Mouse (Mus musculus) lung, postnatal 0 days (tissue): ENCODE data around the gene Cog4. TPM values are rescaled to one million over a fixed set of nuclear protein-coding genes. Genes with fewer than 3 reads are reported as not detected.
"Not testable (repeated sequence)": the region's sequence is repeated elsewhere in the genome, so short reads cannot be mapped to it uniquely, and the experiment has no call there.

Source experiments
- ATAC-seq: fragments of 200-750 bp; cut with Nextera tagmentation; 2 replicates; pipeline ENCODE4 v1.8.0; 2017; ENCODE audit warnings: moderate library complexity
- DNase-seq: peaks from one replicate; pipeline ENCODE4 v3.0.0-alpha.2; 2016; ENCODE audit warnings: low spot score
- H3K27ac ChIP-seq: fragments of 300-500 bp; sonication (generic); 2 replicates; pipeline ENCODE4 v1.5.1; 2014; ENCODE audit warnings: antibody characterized with exemption, mild to moderate bottlenecking, low read length, mixed read lengths
- H3K27me3 ChIP-seq: fragments of 300-500 bp; sonication (generic); replicated peaks from 2 replicates; pipeline ENCODE4 v1.6.1; 2014; ENCODE audit warnings: low read length, mixed read lengths; ENCODE audit not compliant: insufficient read depth
- H3K36me3 ChIP-seq: fragments of 300-500 bp; sonication (generic); 2 replicates; pipeline ENCODE4 v1.6.1; 2014; ENCODE audit warnings: low read length, mixed read lengths; ENCODE audit not compliant: insufficient read depth
- H3K4me1 ChIP-seq: fragments of 300-500 bp; sonication (generic); 2 replicates; pipeline ENCODE4 v1.6.1; 2014; ENCODE audit warnings: antibody characterized with exemption, low read depth, low read length, mixed read lengths; ENCODE audit not compliant: insufficient read depth
- H3K4me2 ChIP-seq: fragments of 300-500 bp; sonication (generic); replicated peaks from 2 replicates; pipeline ENCODE4 v1.6.1; 2014; ENCODE audit warnings: low read depth, mild to moderate bottlenecking, low read length, moderate library complexity, mixed read lengths
- H3K4me3 ChIP-seq: fragments of 300-500 bp; sonication (generic); 2 replicates; pipeline ENCODE4 v1.5.1; 2014; ENCODE audit warnings: low read depth, low read length
- H3K9ac ChIP-seq: fragments of 300-500 bp; sonication (generic); replicated peaks from 2 replicates; pipeline ENCODE4 v1.6.1; 2014; ENCODE audit warnings: low read depth, mild to moderate bottlenecking
- H3K9me3 ChIP-seq: fragments of 300-500 bp; sonication (generic); 2 replicates; pipeline ENCODE4 v1.6.1; 2016; ENCODE audit warnings: low read length, mixed read lengths
- CTCF ChIP-seq: IDR thresholded peaks from 2 replicates; pipeline ENCODE4 v1.5.1; 2016; ENCODE audit warnings: antibody characterized with exemption, mild to moderate bottlenecking
- EP300 ChIP-seq: IDR thresholded peaks from 2 replicates; pipeline ENCODE4 v1.6.1; 2016; ENCODE audit warnings: antibody characterized with exemption, mild to moderate bottlenecking, control low read depth
- WGBS: fragments of 180-500 bp; shearing (Covaris S2); extraction: QIAGEN DNeasy Blood & Tissue Kit; methylation state at CpG from one replicate; pipeline ENCODE4 v1.1.7; 2014; 5-methylcytosine and 5-hydroxymethylcytosine counted together
- polyA plus RNA-seq: library from polyadenylated mRNA; unstranded; fragments of >200 nt; fragmentation: Nextera tagmentation; extraction: Ambion mirVana; gene quantifications from 2 replicates; pipeline ENCODE4 v1.2.1, GENCODE M21; 2015

Gene Cog4
- polyA plus RNA-seq, 1 experiment from 2014 or later: 43.3 TPM

DNA sequence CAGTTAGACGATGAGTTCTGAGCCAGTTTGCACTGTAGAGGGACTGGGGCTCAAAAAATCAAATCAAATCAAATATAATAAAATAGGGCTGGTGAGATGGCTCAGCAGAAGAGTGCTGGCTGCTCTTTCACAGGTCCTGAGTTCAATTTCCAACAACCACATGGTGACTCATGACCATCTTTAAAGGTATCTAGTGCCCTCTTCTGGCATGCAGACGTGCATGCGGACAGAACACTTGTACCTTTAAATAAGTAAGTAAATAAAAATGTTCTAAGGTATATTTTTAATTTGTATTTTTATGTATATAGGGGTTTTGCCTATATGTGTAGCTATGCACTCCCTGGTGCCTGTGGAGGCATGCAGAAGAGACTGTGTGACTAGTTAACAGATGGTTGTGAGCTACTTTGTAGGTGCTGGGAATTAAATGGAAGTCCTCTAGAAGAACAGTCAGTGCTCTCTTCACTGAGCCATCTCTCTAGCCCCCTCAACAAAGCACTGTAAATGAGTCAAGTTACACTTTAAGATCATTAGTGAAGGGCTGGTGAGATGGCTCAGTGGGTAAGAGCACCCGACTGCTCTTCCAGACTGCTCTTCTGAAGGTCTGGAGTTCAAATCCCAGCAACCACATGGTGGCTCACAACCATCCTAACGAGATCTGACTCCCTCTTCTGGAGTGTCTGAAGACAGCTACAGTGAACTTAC, 10.5 kb downstream of the Cog4 start:
- no peaks in the 10 kb centered on the region for H3K27me3 ChIP-seq
- no peak overlapping the region for H3K4me3 ChIP-seq
- H3K9ac ChIP-seq: no peak overlapping the region
- no peak overlapping the region for H3K27ac ChIP-seq
- H3K4me1 ChIP-seq: no peaks in the 10 kb centered on the region
- peak; percentile 28 for DNase-seq
- no peaks in the 10 kb centered on the region for H3K9me3 ChIP-seq
- H3K36me3 ChIP-seq: peaks cover 46% of the 10 kb centered on the region; the same call in 1 of the 2 replicates
- 84% methylated on average over 4 of the region's 5 CpGs for WGBS
- no peak overlapping the region for H3K4me2 ChIP-seq
- no peak for ATAC-seq
- TF ChIP-seq EP300: no peak
- peak; percentile 42 for TF ChIP-seq CTCF

DNA sequence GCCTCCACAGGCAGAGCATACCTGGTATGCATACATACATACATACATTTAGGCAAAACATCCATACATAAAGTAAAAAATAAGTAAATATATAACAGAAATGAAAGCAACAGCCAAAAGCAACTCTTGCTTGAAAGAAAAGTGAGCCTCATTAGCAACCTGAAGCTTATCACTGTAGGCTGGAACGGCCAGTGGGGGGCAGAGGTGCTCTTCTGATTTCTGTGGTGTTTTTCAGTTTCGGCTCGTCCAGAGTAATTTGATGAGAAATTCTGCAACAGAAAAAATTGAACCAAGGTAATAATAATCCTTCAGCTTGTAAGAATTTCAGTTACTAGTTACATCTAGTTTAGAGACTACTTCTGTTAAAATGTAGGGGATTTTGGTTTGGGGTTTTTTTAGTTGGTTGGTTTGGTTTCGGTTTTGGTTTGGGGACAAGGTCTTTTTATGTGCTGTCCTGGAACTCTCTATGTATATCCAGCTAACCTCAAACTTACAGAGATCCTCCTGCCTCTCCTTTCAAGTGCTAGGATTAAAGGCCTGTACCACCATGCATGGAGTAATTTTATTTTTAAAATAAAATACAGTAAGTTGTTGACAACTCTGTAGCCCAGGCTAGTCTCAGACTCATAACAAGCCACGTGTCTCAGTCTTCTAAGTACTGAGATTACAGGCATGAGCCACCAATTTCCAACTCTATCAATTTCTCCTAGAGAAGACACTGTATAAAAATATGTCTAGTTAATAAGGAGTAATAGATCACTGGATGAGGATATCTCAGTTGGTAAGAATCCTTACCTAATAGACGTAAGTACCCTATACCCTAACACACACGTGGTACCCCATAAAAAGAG, 13.5 kb downstream of the Cog4 start:
- no peak for ATAC-seq
- TF ChIP-seq CTCF: peak; percentile 62
- TF ChIP-seq EP300: no peak

DNA sequence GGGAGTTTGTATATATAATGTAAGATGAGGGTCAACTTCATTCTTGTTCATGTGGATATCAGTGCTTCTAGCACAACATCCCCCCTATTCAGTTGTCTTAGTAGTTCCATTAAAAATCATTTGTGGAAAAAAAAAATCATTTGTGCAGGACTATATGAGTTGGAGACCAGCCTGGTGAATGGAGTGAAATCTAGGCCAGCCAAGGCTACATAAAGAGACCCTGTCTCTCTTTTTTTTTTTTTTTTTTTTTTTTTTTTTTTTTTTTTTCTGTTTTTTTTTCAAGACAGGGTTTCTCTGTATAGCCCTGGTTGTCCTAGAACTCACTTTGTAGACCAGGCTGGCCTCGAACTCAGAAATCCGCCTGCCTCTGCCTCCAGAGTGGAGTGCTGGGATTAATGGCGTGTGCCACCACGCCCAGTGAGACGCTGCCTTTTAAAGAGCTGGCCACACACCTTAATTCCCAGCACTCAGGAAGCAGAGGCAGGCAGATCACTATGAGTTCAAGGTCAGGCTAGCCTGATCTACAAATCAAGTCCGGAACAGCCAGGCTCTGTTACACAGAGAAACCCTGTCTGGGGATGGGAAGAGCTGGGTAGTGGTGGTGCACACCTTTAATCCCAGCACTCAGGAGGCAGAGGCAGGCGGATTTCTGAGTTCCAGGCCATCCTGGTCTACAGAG, 15.1 kb downstream of the Cog4 start:
- not testable (repeated sequence) for ATAC-seq, H3K4me2 ChIP-seq, H3K27ac ChIP-seq, DNase-seq, H3K27me3 ChIP-seq, H3K4me1 ChIP-seq, H3K9me3 ChIP-seq, H3K4me3 ChIP-seq, H3K9ac ChIP-seq
- peaks cover 49% of the 10 kb centered on the region for H3K36me3 ChIP-seq
- 96% methylated on average over 7 of the region's 7 CpGs for WGBS

More for the DNA sequence above, 13.5 kb downstream of the Cog4 start:
- no peak overlapping the region for H3K4me3 ChIP-seq
- peak; percentile 26 for DNase-seq
- no peak overlapping the region for H3K9ac ChIP-seq
- no peaks in the 10 kb centered on the region for H3K27me3 ChIP-seq
- no peaks in the 10 kb centered on the region for H3K9me3 ChIP-seq
- no peak overlapping the region for H3K4me2 ChIP-seq
- H3K4me1 ChIP-seq: no peaks in the 10 kb centered on the region
- H3K27ac ChIP-seq: no peak overlapping the region
- 75% methylated on average over 7 of the region's 7 CpGs for WGBS
- peaks cover 42% of the 10 kb centered on the region; the same call in 1 of the 2 replicates for H3K36me3 ChIP-seq

DNA sequence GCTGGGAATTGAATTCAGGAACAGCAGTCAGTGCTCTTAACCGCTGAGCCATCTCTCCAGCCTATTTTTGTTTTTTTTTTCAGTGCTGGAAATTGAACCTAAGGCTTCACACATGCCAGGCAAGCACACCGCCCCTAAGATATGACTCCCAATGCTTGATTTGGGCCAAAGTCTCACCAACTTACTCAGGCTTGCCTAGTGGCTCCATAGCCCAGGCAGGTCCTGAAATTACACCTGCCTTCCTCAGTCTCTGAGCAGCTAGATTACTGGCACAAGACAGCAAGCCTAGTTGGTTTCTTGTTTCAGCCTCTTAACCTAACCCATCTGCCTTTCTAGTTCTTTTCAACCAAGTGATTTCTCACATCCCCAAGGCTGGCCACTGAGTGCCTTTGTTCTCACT, 24.1 kb downstream of the Cog4 start:
- DNase-seq (no peak), ATAC-seq (no peak)
- peaks cover 24% of the 10 kb centered on the region for H3K36me3 ChIP-seq
- no peaks in the 10 kb centered on the region for H3K4me1 ChIP-seq
- H3K4me3 ChIP-seq: no peak overlapping the region
- 95% methylated on average over 2 of the region's 2 CpGs for WGBS
- H3K27me3 ChIP-seq: no peaks in the 10 kb centered on the region
- no peaks in the 10 kb centered on the region for H3K9me3 ChIP-seq
- H3K9ac ChIP-seq: no peak overlapping the region
- TF ChIP-seq CTCF (no peak), EP300 (no peak)
- H3K4me2 ChIP-seq: no peak overlapping the region
- H3K27ac ChIP-seq: no peak overlapping the region

DNA sequence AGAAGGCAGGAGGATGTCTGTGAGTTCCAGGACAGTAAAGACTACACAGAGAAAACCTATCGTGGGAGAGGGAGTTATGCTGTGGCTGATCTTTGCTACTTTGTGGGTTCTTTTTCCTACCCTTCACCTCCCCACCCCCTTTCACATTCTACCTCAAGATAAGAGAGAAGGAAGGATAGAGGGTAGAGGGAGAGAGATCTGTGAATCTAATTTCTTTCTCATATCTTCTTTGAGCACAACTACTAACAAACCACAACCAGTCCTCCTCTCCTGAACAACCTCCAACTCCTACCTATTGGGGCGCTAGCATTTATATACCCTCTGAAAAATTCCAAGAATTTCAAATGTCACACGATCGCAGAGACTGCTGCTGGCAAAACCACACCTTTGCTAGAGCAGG, 31.5 kb downstream of the Cog4 start:
- H3K4me2 ChIP-seq: no peak overlapping the region
- H3K36me3 ChIP-seq: peaks cover 51% of the 10 kb centered on the region
- TF ChIP-seq EP300: no peak
- no peak for TF ChIP-seq CTCF
- H3K9ac ChIP-seq: no peak overlapping the region
- H3K4me1 ChIP-seq: no peaks in the 10 kb centered on the region
- ATAC-seq (no peak), DNase-seq (no peak)
- H3K9me3 ChIP-seq: no peaks in the 10 kb centered on the region
- H3K4me3 ChIP-seq: no peak overlapping the region
- WGBS: 80% methylated on average over 4 of the region's 4 CpGs
- H3K27ac ChIP-seq: no peak overlapping the region
- no peaks in the 10 kb centered on the region for H3K27me3 ChIP-seq

DNA sequence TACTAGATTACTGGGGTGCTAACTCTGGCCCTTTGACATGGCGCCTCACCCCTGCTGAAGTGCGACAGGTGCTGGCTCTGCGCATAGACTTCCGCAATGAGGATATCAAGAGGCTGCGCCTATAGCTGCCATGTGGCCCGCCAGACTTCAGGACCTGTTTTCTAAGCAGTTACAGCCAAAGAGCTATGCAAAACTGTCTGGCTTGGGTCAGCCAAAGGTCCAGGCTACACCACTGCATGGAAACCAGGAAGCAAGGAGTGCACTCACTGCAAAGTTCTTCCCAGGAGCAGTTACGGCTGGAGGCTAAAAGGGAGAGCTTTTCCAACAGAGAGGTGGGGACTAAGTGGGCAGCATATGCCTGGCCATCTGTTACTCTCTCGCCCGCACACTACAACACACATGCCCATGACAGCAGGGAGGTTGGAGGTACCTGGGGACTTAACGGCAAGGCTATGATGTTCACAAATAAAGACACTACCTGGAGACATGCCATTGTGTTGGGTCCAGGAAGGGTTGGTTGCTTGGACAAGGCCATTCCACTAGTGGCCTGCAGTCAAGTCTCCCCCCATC, 35.4 kb downstream of the Cog4 start:
- Histone ChIP-seq H3K27me3 (no peaks in the 10 kb centered on the region), H3K4me1 (no peaks in the 10 kb centered on the region), H3K4me3 (no peak overlapping the region), H3K36me3 (peaks cover 42% of the 10 kb centered on the region), H3K4me2 (no peak overlapping the region), H3K9me3 (no peaks in the 10 kb centered on the region), H3K27ac (no peak overlapping the region), H3K9ac (no peak overlapping the region)
- no peak for TF ChIP-seq EP300
- no peak for DNase-seq
- no peak for ATAC-seq
- WGBS: 95% methylated on average over 10 of the region's 10 CpGs
